Mouse (Mus musculus) testis, adult 2 months (tissue): ENCODE data around the gene Cacna1d. TPM values are rescaled to one million over a fixed set of nuclear protein-coding genes. Genes with fewer than 3 reads are reported as not detected.
A peak's percentile ranks its signal among the peaks of the same experiment; 100 is the strongest.

Experiments
- H3K27ac ChIP-seq: fragments of 200-500 bp; 2 replicates; pipeline ENCODE4 v1.5.1; 2012; ENCODE audit warnings: low read depth, low read length; ENCODE audit not compliant: control insufficient read depth, insufficient read depth
- H3K27me3 ChIP-seq: fragments of 200-500 bp; 2 replicates; pipeline ENCODE4 v1.6.1; 2012; ENCODE audit warnings: mild to moderate bottlenecking, low read length, moderate library complexity; ENCODE audit not compliant: control insufficient read depth, insufficient read depth
- H3K36me3 ChIP-seq: fragments of 200-500 bp; 2 replicates; pipeline ENCODE4 v1.6.1; 2012; ENCODE audit warnings: mild to moderate bottlenecking, low read length; ENCODE audit not compliant: control insufficient read depth, insufficient read depth
- H3K4me1 ChIP-seq: fragments of 200-500 bp; 2 replicates; pipeline ENCODE4 v1.6.1; 2012; ENCODE audit warnings: low read length; ENCODE audit not compliant: control insufficient read depth, insufficient read depth
- H3K4me3 ChIP-seq: fragments of 200-500 bp; 2 replicates; pipeline ENCODE4 v1.5.1; 2012; ENCODE audit warnings: low read depth, mild to moderate bottlenecking, low read length, moderate library complexity, mixed read lengths; ENCODE audit not compliant: control insufficient read depth
- CTCF ChIP-seq: fragments of 200-500 bp; IDR thresholded peaks from 2 replicates; pipeline ENCODE4 v1.5.1; 2012; ENCODE audit warnings: low read depth, mild to moderate bottlenecking, inconsistent platforms, low read length, moderate library complexity; ENCODE audit not compliant: control insufficient read depth, insufficient read depth, insufficient replicate concordance
- POLR2A ChIP-seq: fragments of 200-500 bp; IDR thresholded peaks from 2 replicates; pipeline ENCODE4 v1.6.1; 2012; ENCODE audit warnings: low read depth, mild to moderate bottlenecking, inconsistent platforms, low read length, moderate library complexity; ENCODE audit not compliant: control insufficient read depth
- polyA plus RNA-seq: library from polyadenylated mRNA; depleted of rRNA; stranded (reverse); fragments of >200 nt; gene quantifications from 2 replicates; pipeline ENCODE4 v1.2.3, GENCODE M21; 2012

Gene Cacna1d
- polyA plus RNA-seq, 1 experiment = 8.9 TPM

DNA sequence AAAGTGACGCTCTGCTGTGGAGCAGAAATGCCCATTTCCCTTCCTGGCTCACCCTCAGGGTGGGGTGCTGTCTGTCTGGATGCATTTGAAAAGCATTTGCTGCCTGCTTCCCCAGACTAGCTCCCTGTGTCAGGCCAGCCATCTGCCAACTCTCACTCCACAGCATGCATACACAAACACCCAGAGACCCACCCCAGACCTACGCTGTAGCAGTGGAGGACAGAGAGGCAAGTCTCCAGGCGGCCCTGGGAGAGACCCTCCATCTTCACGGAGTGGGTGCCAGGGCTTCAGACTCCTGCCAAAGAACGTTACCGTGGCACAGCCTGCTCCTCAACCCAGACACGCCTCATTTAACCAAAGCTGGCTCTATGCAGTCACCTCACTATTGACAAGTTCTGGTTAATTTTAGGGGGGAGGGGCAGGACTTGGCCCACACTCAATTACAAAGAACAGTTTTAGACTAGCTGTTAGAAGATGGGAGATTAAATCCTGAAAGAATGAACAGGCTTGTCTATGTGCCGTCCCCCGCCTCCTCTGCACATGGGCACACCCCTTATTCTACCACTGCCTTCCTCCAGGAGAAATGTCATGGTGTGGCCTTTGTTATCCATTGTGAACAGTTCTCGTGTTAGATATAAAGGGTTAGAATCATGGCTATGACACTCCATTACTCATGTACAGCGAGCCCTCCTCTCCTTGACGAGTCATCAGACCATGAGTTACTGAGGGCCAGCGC lies 435.1 kb downstream of the Cacna1d start:
- Histone ChIP-seq H3K27ac (no peak overlapping the region), H3K27me3 (no peaks in the 10 kb centered on the region), H3K4me3 (no peak overlapping the region), H3K36me3 (no peaks in the 10 kb centered on the region), H3K4me1 (no peaks in the 10 kb centered on the region)
- TF ChIP-seq CTCF (no peak), POLR2A (no peak)

DNA sequence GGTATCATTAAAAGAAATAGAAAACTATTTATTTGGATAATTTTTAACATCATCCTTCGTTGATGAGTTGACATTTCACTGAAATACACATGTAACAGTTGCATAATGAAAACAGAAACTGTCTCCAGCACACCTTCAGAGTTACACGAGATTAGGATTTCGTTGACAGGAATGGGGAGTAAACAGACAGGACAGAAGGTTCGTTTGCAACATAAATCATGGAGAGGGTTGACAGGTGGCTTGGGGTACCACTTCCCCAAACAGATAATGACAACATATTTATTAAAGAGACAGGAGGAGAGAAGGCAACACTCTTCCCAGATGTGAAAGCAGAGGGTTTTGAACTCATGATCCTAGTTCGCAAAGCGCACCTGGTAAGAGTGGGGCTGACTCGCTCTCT lies 436.3 kb downstream of the Cacna1d start:
- no peak for TF ChIP-seq POLR2A
- no peak for TF ChIP-seq CTCF

DNA sequence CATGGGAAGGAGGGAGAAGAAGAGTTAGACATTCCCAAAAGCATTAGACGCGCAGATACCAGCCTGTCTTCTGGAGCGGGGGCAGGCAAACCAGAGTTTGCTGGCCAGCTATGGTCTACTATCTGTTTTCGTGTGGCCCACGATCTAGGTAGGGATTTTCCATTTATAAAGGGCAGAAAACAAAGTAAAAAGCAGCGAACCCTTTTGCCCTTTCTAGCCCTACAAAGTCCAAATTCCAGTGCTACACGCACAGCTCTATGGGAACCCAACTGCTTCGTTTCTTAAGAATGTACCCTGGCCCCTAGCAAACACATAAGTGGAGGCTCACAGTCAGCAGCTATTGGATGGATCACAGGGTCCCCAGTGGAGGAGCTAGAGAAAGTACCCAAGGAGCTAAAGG lies 441.0 kb downstream of the Cacna1d start:
- no peak overlapping the region for H3K27ac ChIP-seq
- H3K4me3 ChIP-seq = no peak overlapping the region
- H3K36me3 ChIP-seq = no peaks in the 10 kb centered on the region
- no peaks in the 10 kb centered on the region for H3K4me1 ChIP-seq
- H3K27me3 ChIP-seq = no peaks in the 10 kb centered on the region
- TF ChIP-seq POLR2A (no peak), CTCF (no peak)

More for the DNA sequence above, 436.3 kb downstream of the Cacna1d start:
- H3K27me3 ChIP-seq = no peaks in the 10 kb centered on the region
- H3K27ac ChIP-seq = no peak overlapping the region
- H3K4me3 ChIP-seq = no peak overlapping the region
- H3K36me3 ChIP-seq = no peaks in the 10 kb centered on the region
- H3K4me1 ChIP-seq = no peaks in the 10 kb centered on the region

DNA sequence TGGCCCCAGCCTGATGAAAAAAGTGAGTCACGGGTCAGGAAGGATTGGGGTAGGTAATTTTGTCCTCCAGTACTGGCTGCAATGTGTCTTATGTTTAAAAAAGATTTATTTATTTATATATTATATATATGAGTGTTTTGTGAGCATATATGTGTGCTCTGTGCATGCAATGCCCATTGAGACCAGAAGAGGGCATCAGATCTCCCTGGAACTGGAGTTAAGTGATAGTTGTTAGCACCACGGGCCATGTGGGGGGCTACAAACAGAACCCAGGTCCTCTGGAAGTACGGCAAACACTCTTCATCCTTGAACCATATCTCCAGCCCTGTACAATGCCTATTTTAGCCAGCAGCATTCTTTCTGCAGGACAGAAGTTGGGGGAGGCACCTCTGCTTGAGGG lies 443.2 kb downstream of the Cacna1d start:
- peaks cover 2% of the 10 kb centered on the region for H3K4me1 ChIP-seq
- no peak overlapping the region for H3K4me3 ChIP-seq
- no peaks in the 10 kb centered on the region for H3K36me3 ChIP-seq
- no peak overlapping the region for H3K27ac ChIP-seq
- H3K27me3 ChIP-seq = no peaks in the 10 kb centered on the region
- TF ChIP-seq POLR2A (no peak), CTCF (no peak)

DNA sequence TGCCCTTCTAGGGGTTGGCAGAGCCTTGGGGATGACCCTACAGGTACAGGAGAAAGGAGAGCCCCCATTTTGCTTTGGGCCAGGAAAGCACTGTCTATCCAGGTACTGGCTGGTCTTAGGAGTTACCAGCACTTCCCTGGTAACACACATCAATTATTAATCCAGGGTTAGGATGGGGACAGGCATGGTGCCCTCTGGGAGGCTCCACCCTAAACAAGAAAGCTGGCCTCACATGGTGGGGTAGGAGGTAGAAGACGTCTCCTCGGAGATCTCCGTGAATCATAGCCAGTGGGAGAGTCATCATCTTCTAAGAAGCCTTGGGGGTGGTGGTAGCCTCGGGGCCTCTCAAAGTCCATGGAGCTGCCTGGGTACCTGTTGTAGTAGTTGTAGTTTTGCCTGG lies 444.3 kb downstream of the Cacna1d start:
- TF ChIP-seq POLR2A (no peak), CTCF (no peak)
- H3K27ac ChIP-seq = no peak overlapping the region
- H3K4me1 ChIP-seq = peaks cover 2% of the 10 kb centered on the region
- no peak overlapping the region for H3K4me3 ChIP-seq
- no peaks in the 10 kb centered on the region for H3K36me3 ChIP-seq
- H3K27me3 ChIP-seq = no peaks in the 10 kb centered on the region

DNA sequence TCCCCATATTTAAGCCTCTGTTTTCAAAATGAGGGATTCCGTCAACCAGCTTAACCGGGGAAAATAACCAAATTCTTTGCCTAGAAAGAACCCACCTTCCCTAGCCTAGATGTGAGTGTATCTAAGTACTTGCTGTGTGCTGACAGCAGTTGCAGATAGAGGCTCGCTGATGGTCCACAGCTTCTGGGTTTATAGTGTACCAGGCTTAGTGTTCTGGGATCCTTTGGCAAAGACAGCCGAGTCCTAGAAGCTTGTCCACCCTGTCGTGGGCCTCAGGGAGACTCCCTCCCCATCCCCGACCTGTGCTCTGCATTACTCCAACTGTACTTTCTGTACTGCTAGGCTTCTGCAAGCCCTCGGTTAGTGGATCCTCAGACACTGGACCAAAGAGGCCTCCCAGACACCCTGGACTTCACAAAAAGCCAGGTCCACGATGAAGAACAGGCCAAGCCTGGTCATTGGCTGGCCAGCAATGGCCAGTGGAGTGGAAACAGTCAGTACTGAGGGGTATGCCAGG lies 445.5 kb downstream of the Cacna1d start:
- Histone ChIP-seq H3K4me3 (no peak overlapping the region), H3K27me3 (no peaks in the 10 kb centered on the region), H3K27ac (peak overlapping the region; percentile 18; the same call in 1 of the 2 replicates), H3K36me3 (no peaks in the 10 kb centered on the region), H3K4me1 (peaks cover 2% of the 10 kb centered on the region)
- TF ChIP-seq POLR2A = no peak
- TF ChIP-seq CTCF = no peak

DNA sequence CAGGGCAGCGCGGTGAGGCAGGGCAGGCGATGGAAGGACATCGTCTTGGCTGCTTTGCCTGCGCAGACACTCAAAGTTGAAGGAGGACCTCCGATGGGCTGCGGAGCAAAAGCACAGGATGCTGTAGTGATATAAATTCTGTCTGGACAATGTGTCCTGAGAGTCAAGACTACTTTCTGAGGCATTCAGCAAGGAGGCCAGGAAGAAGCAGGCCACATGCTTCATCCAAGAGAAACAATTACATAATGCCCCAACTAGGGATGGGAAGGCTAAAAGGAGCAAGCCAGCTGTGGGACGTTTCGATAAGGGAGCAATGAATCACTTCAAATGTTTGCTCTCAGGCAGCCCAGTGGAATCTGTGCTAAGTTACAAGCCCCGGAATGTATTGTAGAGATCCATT lies 446.0 kb downstream of the Cacna1d start:
- no peaks in the 10 kb centered on the region for H3K36me3 ChIP-seq
- H3K4me1 ChIP-seq = peaks cover 2% of the 10 kb centered on the region
- H3K27me3 ChIP-seq = no peaks in the 10 kb centered on the region
- H3K27ac ChIP-seq = peak overlapping the region; percentile 60; the same call in 1 of the 2 replicates
- no peak for TF ChIP-seq CTCF
- no peak for TF ChIP-seq POLR2A
- H3K4me3 ChIP-seq = no peak overlapping the region
